Mouse (Mus musculus): ENCODE data around the gene Mptx1. TPM values are rescaled to one million over a fixed set of nuclear protein-coding genes. Genes with fewer than 3 reads are reported as not detected.
"Not testable (repeated sequence)": the region's sequence is repeated elsewhere in the genome, so short reads cannot be mapped to it uniquely, and the experiment has no call there.

Gene Mptx1
- polyA plus RNA-seq (2015; fragmentation: Nextera tagmentation; extraction: Ambion mirVana): not detected in 2 replicates

DNA sequence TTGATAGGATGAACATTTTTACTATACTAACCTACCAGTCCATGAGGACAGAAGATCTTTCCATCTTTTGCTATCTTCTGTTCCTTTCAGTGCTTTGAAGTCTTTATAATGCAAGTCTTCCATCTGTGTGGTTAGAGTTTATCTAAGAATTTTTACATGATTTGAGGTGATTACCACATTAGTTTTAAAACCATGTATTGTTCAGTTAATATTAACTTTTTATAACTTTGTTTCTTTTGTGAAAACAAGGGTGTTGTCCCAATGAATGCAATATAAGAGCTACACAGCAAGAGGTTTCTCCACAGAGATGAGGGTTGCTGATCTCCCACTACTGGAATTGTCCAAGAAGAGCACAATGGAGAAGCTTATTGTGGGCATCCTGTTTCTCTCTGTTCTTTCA, at the start of gene Mptx1:
Gene Mptx1, plus strand, starts transcription at position 301 of the 400 bp plus-strand sequence.
- H3K9me3 ChIP-seq (replicated peaks; ENCODE audit: control insufficient read depth, low read length): no peaks in the 10 kb centered on the region
- H3K4me1 ChIP-seq (ENCODE audit: control insufficient read depth, low read depth, low read length): no peaks in the 10 kb centered on the region
- no peak within 1 kb of the TSS for H3K27ac ChIP-seq (ENCODE audit: low read length)
- no peaks in the 10 kb centered on the region for H3K36me3 ChIP-seq (ENCODE audit: control insufficient read depth, insufficient read depth)
- H3K4me2 ChIP-seq (ENCODE audit: low read depth, low read length): no peak within 1 kb of the TSS
- no peak within 1 kb of the TSS for H3K4me3 ChIP-seq (ENCODE audit: low read depth, low read length)
- H3K9ac ChIP-seq (ENCODE audit: low read depth, low read length): no peak within 1 kb of the TSS
- ATAC-seq (ENCODE audit: low read depth): no peak
- H3K27me3 ChIP-seq (ENCODE audit: control insufficient read depth, insufficient read depth, low read depth, low read length): no peaks in the 10 kb centered on the region

DNA sequence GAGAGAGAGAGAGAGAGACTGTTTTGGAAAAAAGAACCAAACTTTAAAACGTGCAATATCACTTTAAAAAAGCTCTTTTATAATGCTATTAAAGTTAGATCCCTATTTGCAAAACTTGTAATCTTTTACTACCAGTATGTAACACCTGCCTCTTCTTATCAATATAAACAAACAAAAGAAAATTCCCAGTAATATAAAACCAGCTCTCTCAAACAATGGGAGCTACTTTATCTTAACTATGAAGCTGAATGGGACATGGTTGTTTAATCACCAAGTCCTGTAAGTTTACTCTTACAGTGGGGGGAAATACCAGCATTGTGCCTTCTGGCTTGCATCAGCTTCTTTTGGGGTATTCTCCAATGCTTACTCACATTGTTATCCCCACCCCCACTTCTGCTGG, 27.2 kb upstream of the Mptx1 start:
- Histone ChIP-seq H3K9ac (ENCODE audit: low read depth, low read length) (no peak overlapping the region), H3K27ac (ENCODE audit: low read length) (no peak overlapping the region), H3K4me1 (ENCODE audit: control insufficient read depth, low read depth, low read length) (no peaks in the 10 kb centered on the region), H3K36me3 (ENCODE audit: control insufficient read depth, insufficient read depth) (no peaks in the 10 kb centered on the region), H3K4me3 (ENCODE audit: low read depth, low read length) (no peak overlapping the region), H3K9me3 (replicated peaks; ENCODE audit: control insufficient read depth, low read length) (no peaks in the 10 kb centered on the region), H3K4me2 (ENCODE audit: low read depth, low read length) (no peak overlapping the region), H3K27me3 (ENCODE audit: control insufficient read depth, insufficient read depth, low read depth, low read length) (no peaks in the 10 kb centered on the region)
- ATAC-seq (ENCODE audit: low read depth): no peak
- WGBS (ENCODE audit: insufficient replicate concordance): 28% methylated on average over 1 of the region's 1 CpGs

DNA sequence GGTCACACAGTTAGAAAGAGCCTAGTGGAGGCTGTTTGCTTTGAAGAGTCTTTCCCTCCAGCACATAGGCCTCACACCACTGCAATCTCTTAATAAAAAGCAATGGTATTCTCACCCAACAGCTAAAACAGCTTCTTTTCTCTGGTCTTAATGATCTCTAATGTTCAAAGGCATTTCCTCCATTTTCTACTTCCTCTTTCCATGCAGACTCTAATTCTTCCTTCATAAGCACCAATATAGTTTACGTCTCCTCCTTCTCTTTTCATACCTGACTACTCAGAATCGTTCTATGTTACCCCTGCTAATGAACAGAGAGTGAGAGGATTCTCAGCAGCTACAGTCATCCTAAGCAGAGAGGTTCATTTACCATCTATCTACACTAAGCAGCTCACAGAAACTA, 13.0 kb upstream of the Mptx1 start:
- H3K4me3 ChIP-seq (ENCODE audit: low read depth, low read length): no peak overlapping the region
- no peak for ATAC-seq (ENCODE audit: low read depth)
- H3K4me2 ChIP-seq (ENCODE audit: low read depth, low read length): no peak overlapping the region
- no peaks in the 10 kb centered on the region for H3K36me3 ChIP-seq (ENCODE audit: control insufficient read depth, insufficient read depth)
- H3K4me1 ChIP-seq (ENCODE audit: control insufficient read depth, low read depth, low read length): no peaks in the 10 kb centered on the region
- WGBS (ENCODE audit: insufficient replicate concordance): 41% methylated on average over 2 of the region's 2 CpGs
- no peak overlapping the region for H3K27ac ChIP-seq (ENCODE audit: low read length)
- H3K9me3 ChIP-seq (replicated peaks; ENCODE audit: control insufficient read depth, low read length): no peaks in the 10 kb centered on the region
- H3K9ac ChIP-seq (ENCODE audit: low read depth, low read length): no peak overlapping the region
- no peaks in the 10 kb centered on the region for H3K27me3 ChIP-seq (ENCODE audit: control insufficient read depth, insufficient read depth, low read depth, low read length)

DNA sequence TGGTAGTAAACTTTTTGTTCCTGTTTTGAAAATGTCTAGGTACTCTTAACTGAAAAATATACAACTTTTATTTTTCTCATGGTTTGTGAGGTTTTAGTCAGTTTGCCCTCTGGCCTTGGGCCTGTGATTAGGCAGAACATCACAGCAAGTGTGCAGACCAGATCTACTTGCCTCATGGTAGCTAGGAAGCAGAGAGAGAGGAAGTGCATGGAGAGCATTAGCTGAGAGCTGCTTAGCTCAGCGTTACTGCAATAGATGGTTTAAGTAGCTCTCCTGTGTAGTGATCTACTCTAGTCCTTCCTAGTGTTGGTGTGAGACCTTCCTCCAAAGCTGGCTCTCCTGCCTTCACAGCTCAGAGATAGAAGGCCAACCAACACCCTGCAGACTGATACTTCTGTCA, 23.3 kb downstream of the Mptx1 start:
- not testable (repeated sequence) for ATAC-seq (ENCODE audit: low read depth); H3K4me2 ChIP-seq (ENCODE audit: low read depth, low read length); H3K36me3 ChIP-seq (ENCODE audit: control insufficient read depth, insufficient read depth); H3K4me1 ChIP-seq (ENCODE audit: control insufficient read depth, low read depth, low read length); H3K27me3 ChIP-seq (ENCODE audit: control insufficient read depth, insufficient read depth, low read depth, low read length); H3K27ac ChIP-seq (ENCODE audit: low read length); H3K9me3 ChIP-seq (replicated peaks; ENCODE audit: control insufficient read depth, low read length); H3K9ac ChIP-seq (ENCODE audit: low read depth, low read length); H3K4me3 ChIP-seq (ENCODE audit: low read depth, low read length)
- WGBS (ENCODE audit: insufficient replicate concordance): 7% methylated on average over 1 of the region's 1 CpGs

DNA sequence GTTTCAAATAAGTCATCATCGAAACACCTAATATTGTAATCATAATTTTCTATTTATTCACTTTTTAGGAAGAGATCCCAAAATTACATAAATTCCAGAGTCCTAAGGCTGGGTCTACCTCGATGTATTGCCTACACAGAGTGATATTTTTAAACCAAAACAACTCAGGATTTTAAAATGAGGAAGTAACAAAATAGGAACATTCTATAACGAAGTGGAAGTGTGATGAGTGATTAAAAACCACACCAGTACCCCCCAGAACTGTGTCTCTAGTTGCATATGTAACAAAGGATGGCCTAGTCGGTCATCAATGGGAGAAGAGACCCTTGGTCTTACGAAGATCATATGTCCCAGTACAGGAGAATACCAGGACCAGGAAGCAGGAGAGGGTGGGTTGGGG, 24.3 kb downstream of the Mptx1 start:
- Histone ChIP-seq H3K27me3 (ENCODE audit: control insufficient read depth, insufficient read depth, low read depth, low read length) (no peaks in the 10 kb centered on the region), H3K4me1 (ENCODE audit: control insufficient read depth, low read depth, low read length) (no peaks in the 10 kb centered on the region), H3K9me3 (replicated peaks; ENCODE audit: control insufficient read depth, low read length) (no peaks in the 10 kb centered on the region), H3K9ac (ENCODE audit: low read depth, low read length) (no peak overlapping the region), H3K4me2 (ENCODE audit: low read depth, low read length) (no peak overlapping the region), H3K36me3 (ENCODE audit: control insufficient read depth, insufficient read depth) (no peaks in the 10 kb centered on the region), H3K4me3 (ENCODE audit: low read depth, low read length) (no peak overlapping the region), H3K27ac (ENCODE audit: low read length) (no peak overlapping the region)
- ATAC-seq (ENCODE audit: low read depth): no peak
- 23% methylated on average over 5 of the region's 5 CpGs for whole genome bisulfite sequencing (ENCODE audit: insufficient replicate concordance)

DNA sequence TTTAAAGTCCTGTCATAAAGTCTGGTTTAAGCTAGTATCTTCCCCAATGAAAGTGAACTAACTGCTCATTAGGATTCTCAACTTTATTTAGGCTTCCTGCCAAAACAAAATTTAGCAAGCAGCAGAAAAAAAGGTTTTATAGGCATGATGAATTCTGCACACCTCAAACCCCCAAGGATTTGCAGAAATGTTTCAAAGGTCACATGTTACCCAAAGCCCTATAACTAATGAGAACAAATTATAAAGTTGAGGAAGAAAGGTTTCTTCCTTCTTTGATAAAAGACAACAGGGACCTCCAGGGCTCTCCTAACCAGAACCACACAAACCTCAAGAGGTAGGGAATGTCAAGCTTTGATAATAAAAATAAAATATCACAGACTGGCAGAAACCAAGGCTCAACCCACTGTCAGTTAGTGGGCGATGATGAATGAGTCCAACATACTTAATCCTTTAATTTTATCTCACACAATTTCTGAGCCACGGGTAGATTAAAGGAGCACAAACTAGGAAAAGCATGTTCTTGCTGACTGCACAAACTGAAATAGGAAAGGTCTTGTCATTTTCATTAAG, 34.6 kb downstream of the Mptx1 start, which contains the start of gene Olfr417:
Gene Olfr417, plus strand, starts transcription at position 241 of the 570 bp plus-strand sequence.
- Histone ChIP-seq H3K27me3 (ENCODE audit: control insufficient read depth, insufficient read depth, low read depth, low read length) (no peaks in the 10 kb centered on the region), H3K36me3 (ENCODE audit: control insufficient read depth, insufficient read depth) (no peaks in the 10 kb centered on the region), H3K27ac (ENCODE audit: low read length) (no peak within 1 kb of the TSS), H3K9ac (ENCODE audit: low read depth, low read length) (no peak within 1 kb of the TSS), H3K4me1 (ENCODE audit: control insufficient read depth, low read depth, low read length) (no peaks in the 10 kb centered on the region), H3K4me3 (ENCODE audit: low read depth, low read length) (no peak within 1 kb of the TSS), H3K9me3 (replicated peaks; ENCODE audit: control insufficient read depth, low read length) (no peaks in the 10 kb centered on the region), H3K4me2 (ENCODE audit: low read depth, low read length) (no peak within 1 kb of the TSS)
- no peak for ATAC-seq (ENCODE audit: low read depth)
- WGBS (ENCODE audit: insufficient replicate concordance): 18% methylated on average over 2 of the region's 2 CpGs

DNA sequence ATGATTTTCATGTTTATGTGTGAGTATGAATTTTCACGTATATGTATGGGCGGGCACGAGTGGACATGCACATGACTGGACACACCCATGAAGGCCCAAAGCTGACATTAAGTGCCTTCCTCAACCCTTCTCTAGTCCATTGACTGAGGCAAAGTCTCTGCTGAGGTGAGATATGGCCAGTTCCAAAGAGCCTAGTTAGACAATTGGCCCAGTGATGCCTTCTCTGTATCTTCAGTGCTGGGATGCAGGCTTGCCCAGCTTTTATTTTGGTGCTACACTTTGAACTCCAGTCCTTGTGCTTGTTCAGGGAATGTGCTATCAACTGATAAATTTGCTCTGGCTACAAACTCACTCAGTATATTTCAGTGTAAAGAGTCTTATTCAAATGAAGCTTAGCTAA, 43.5 kb downstream of the Mptx1 start:
- WGBS (ENCODE audit: insufficient replicate concordance): 64% methylated on average over 3 of the region's 3 CpGs
- Histone ChIP-seq H3K9me3 (replicated peaks; ENCODE audit: control insufficient read depth, low read length) (no peaks in the 10 kb centered on the region), H3K27ac (ENCODE audit: low read length) (no peak overlapping the region), H3K4me3 (ENCODE audit: low read depth, low read length) (no peak overlapping the region), H3K9ac (ENCODE audit: low read depth, low read length) (no peak overlapping the region), H3K36me3 (ENCODE audit: control insufficient read depth, insufficient read depth) (no peaks in the 10 kb centered on the region), H3K4me2 (ENCODE audit: low read depth, low read length) (no peak overlapping the region), H3K27me3 (ENCODE audit: control insufficient read depth, insufficient read depth, low read depth, low read length) (no peaks in the 10 kb centered on the region), H3K4me1 (ENCODE audit: control insufficient read depth, low read depth, low read length) (no peaks in the 10 kb centered on the region)
- no peak for ATAC-seq (ENCODE audit: low read depth)

Other genes with a start within 250 kb of the Mptx1 start
- not detected in 2 replicates for gene Olfr429, start 246.2 kb upstream of the Mptx1 start, polyA plus RNA-seq (2015; fragmentation: Nextera tagmentation; extraction: Ambion mirVana)
- not detected in 2 replicates for gene Olfr427, start 233.6 kb upstream of the Mptx1 start, polyA plus RNA-seq (2015; fragmentation: Nextera tagmentation; extraction: Ambion mirVana)
- gene Olfr231, start 209.4 kb upstream of the Mptx1 start, polyA plus RNA-seq (2015; fragmentation: Nextera tagmentation; extraction: Ambion mirVana): not detected in 2 replicates
- not detected in 2 replicates for gene Olfr424, start 199.0 kb upstream of the Mptx1 start, polyA plus RNA-seq (2015; fragmentation: Nextera tagmentation; extraction: Ambion mirVana)
- gene Olfr420, start 174.9 kb upstream of the Mptx1 start, polyA plus RNA-seq (2015; fragmentation: Nextera tagmentation; extraction: Ambion mirVana): 0.97 and 1.1 TPM in 2 replicates
- 35.2 and 38.2 TPM in 2 replicates for gene Spta1, start 157.7 kb upstream of the Mptx1 start, polyA plus RNA-seq (2015; fragmentation: Nextera tagmentation; extraction: Ambion mirVana)
- 0.11 and 0.13 TPM in 2 replicates for gene Olfr419, start 78.5 kb upstream of the Mptx1 start, polyA plus RNA-seq (2015; fragmentation: Nextera tagmentation; extraction: Ambion mirVana)
- gene Olfr417, start 34.6 kb downstream of the Mptx1 start, polyA plus RNA-seq (2015; fragmentation: Nextera tagmentation; extraction: Ambion mirVana): 0.04 TPM in 1 of 2 replicates, not detected in the other
- gene Olfr248, start 60.5 kb downstream of the Mptx1 start, polyA plus RNA-seq (2015; fragmentation: Nextera tagmentation; extraction: Ambion mirVana): not detected in 2 replicates
- gene Olfr414, start 93.5 kb downstream of the Mptx1 start, polyA plus RNA-seq (2015; fragmentation: Nextera tagmentation; extraction: Ambion mirVana): not detected in 2 replicates
- not detected in 2 replicates for gene Olfr220, start 111.6 kb downstream of the Mptx1 start, polyA plus RNA-seq (2015; fragmentation: Nextera tagmentation; extraction: Ambion mirVana)
- gene Fmn2, start 171.3 kb downstream of the Mptx1 start, polyA plus RNA-seq (2015; fragmentation: Nextera tagmentation; extraction: Ambion mirVana): 0.02 and 0.04 TPM in 2 replicates